Mouse (Mus musculus) cerebellum, adult 2 months (tissue): Measurements from ENCODE around the gene AB124611.

Experiments used
- CTCF ChIP-seq: fragments of 200-500 bp; IDR thresholded peaks from 2 replicates; pipeline ENCODE4 v1.5.1; 2011; ENCODE audit warnings: low read depth, mild to moderate bottlenecking, control low read depth, low read length, moderate library complexity, borderline replicate concordance; ENCODE audit not compliant: insufficient read depth
- POLR2A ChIP-seq: fragments of 200-500 bp; IDR thresholded peaks from 2 replicates; pipeline ENCODE4 v1.6.1; 2011; ENCODE audit warnings: low read length, control low read depth, borderline replicate concordance; ENCODE audit not compliant: insufficient read depth

DNA sequence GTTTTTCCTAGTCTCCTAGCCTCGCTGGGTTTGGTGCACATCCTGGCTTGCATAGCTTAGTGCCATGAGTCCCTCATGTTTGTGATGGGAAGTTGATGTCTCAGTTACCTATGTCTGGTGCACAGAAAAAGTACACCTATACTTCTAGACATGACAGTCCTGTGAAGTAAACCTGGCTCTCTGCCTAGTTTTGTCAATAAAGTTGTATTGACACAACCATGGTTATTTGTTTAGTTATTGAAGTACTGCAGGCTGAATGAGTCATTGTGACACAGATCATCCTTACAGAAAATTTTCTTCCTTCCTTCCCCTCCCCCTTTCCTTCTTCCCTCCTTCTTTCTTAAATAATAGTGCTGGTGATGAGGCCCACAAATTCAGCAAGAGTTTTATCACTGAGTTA lies 38.4 kb downstream of the AB124611 start:
- TF ChIP-seq POLR2A, result no peak
- no peak for TF ChIP-seq CTCF
